9 mouse cellular contexts compared by ENCODE assay signal in the genomic region with DNA sequence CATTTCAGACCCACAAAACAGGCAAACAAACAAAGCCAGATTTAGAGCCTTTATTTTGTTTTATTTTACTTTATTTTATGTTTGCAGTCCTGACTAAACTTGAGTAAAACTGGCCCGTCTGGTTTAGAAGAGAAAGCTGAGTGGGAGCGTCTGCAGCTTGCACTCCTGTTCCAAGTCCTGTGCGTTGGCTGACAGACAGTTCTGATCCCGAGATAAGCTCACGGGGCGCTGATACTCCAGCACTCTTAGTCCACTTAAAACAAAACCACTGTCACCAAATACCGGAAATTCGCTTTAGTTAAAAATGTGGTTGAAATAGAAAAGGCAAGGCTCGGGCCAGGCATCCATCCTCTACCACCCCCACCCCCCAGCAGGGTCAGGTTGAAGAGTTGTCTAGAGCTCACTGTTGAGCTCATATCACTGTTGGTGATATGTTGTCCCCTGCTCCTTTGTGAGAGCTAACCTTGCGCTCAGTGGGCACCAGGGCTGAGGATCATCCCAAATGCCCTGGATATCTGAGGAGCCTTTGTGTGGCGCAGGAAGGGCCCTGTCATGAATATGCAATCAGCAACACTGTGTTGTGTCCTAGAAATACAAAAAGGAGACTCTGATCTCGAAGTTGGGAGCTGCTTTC.
DNase-seq lines count a peak whose midpoint lies in the region; ATAC-seq and TF ChIP-seq lines count a peak whose summit lies in the region.
"Had no signal": no experiment of that assay in that cellular context is flagged by ENCODE, and none has a peak within 500 bp of the region (broad histone marks: within the 10 kb centered on the region; RNA-seq: fewer than 3 reads in every experiment).

No protein-coding gene starts in this region.

- peak overlapping the region; percentile 39; the same call in 1 of the 2 replicates for H3K4me2 ChIP-seq in heart, postnatal 0 days (ENCODE audit: low read depth, low read length)
- H3K4me2 ChIP-seq in hindbrain, embryonic 12.5 days (replicated peaks), result no peak overlapping the region

- ATAC-seq in heart, postnatal 0 days (ENCODE audit: insufficient read depth, low read depth), result peak; percentile 31; the same call in 1 of the 2 replicates
- peak; percentile 77 for ATAC-seq in hindbrain, embryonic 12.5 days (ENCODE audit: low FRiP score)
- ATAC-seq: liver, postnatal 0 days had no signal

- H3K9ac ChIP-seq in heart, postnatal 0 days (replicated peaks; ENCODE audit: low read depth, low read length), result no peak overlapping the region; the same call in 1 of the 2 replicates
- no peak overlapping the region; the same call in 1 of the 2 replicates for H3K9ac ChIP-seq in hindbrain, embryonic 12.5 days
- H3K9ac ChIP-seq: liver, postnatal 0 days had no signal

- no peaks in the 10 kb centered on the region for H3K36me3 ChIP-seq in heart, postnatal 0 days (replicated peaks; ENCODE audit: control insufficient read depth, insufficient read depth, low read length)
- H3K36me3 ChIP-seq in hindbrain, embryonic 12.5 days, result no peaks in the 10 kb centered on the region

- intact Hi-C loops in heart, postnatal 10 days (cut with DNase I), result no loop called here

- no peaks in the 10 kb centered on the region for H3K27me3 ChIP-seq in heart, postnatal 0 days (ENCODE audit: control insufficient read depth, insufficient read depth, low read length)
- H3K27me3 ChIP-seq in hindbrain, embryonic 12.5 days, result no peaks in the 10 kb centered on the region

- H3K4me1 ChIP-seq in heart, postnatal 0 days (ENCODE audit: control insufficient read depth, insufficient read depth), result peaks cover 34% of the 10 kb centered on the region
- H3K4me1 ChIP-seq in hindbrain, embryonic 12.5 days, result peaks cover 38% of the 10 kb centered on the region

- TF ChIP-seq CTCF in heart, postnatal 0 days (IDR thresholded peaks at IDR 0.05; ENCODE audit: low read depth), result no peak

- DNase-seq in heart, postnatal 0 days (ENCODE audit: low spot score), result no peak
- DNase-seq in heart, postnatal 10 days, result no peak
- DNase-seq in urinary bladder, adult 18-20 months (ENCODE audit: low spot score in 2 of 2), result peak; percentile 21 to 66
- DNase-seq in urinary bladder, postnatal 10 days (ENCODE audit: low spot score), result no peak
- no peak for DNase-seq in gastrocnemius, postnatal 10 days
- no peak for DNase-seq in adipocyte (ENCODE audit: low spot score)
- DNase-seq: liver, postnatal 0 days had no signal

- H3K4me3 ChIP-seq in heart, postnatal 0 days (ENCODE audit: low read depth, low read length), result no peak overlapping the region
- no peak overlapping the region for H3K4me3 ChIP-seq in hindbrain, embryonic 12.5 days

- H3K9me3 ChIP-seq in heart, postnatal 0 days (replicated peaks; ENCODE audit: control insufficient read depth, low read length), result no peaks in the 10 kb centered on the region
- no peaks in the 10 kb centered on the region for H3K9me3 ChIP-seq in hindbrain, embryonic 12.5 days (replicated peaks)
- H3K9me3 ChIP-seq: G1E had no signal

- peak overlapping the region; percentile 49; the same call in 1 of the 2 replicates for H3K27ac ChIP-seq in heart, postnatal 0 days (ENCODE audit: low read depth)
- H3K27ac ChIP-seq in hindbrain, embryonic 12.5 days, result peak overlapping the region; percentile 25; the same call in 1 of the 2 replicates

- WGBS in heart, postnatal 0 days, result 24% methylated on average over 12 of the region's 12 CpGs
- 38% methylated on average over 12 of the region's 12 CpGs for WGBS in hindbrain, embryonic 12.5 days

- TF ChIP-seq EP300 in heart, postnatal 0 days (IDR thresholded peaks at IDR 0.05; ENCODE audit: low read depth), result no peak

Comparison
In these comparisons a context has a peak if more than half of its experiments do, and no peak if none do; other contexts are left out.
1. DNase-seq: peak in urinary bladder, adult 18-20 months (2 of 2); none in heart, postnatal 0 days (single experiment), heart, postnatal 10 days (0 of 2), urinary bladder, postnatal 10 days (single experiment), gastrocnemius, postnatal 10 days (single experiment) and adipocyte (single experiment).